Mouse (Mus musculus) stomach, postnatal 0 days (tissue): ENCODE results near the gene Uvssa.

Experiments used
- CTCF ChIP-seq: IDR thresholded peaks from 2 replicates; pipeline ENCODE4 v1.5.1; 2016; ENCODE audit warnings: antibody characterized with exemption, low read depth, mild to moderate bottlenecking, moderate library complexity
- EP300 ChIP-seq: optimal IDR thresholded peaks from 2 replicates; pipeline ENCODE3; 2016; ENCODE audit warnings: antibody characterized with exemption

DNA sequence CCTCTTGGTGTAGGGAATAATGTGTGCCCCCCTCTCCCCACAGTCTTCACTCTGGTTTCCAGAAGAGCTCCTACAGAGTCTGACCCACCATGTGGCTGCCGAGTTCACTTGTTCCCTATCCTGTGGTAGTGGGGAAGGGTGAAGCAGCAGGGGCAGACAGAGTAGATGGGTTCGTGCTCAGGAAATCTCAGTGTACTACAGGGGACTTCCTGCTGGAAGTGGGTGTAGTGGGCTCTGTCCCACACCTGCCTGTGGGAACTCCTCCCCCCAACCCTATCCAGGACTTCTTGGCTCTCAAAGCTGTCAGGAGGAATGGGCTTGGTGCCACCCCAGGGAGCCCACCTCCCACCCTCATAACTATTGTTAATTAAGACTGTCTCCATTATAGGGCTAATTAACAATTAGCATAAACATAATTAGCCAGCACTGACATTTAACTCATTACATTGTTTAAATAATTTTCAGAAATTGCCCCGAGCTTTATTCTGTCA is 79.8 kb downstream of the Uvssa start:
- TF ChIP-seq CTCF (no peak), EP300 (no peak)
